Mouse (Mus musculus) neural tube, embryonic 12.5 days (tissue): ENCODE data around the gene Speer4c. TPM values are rescaled to one million over a fixed set of nuclear protein-coding genes. Genes with fewer than 3 reads are reported as not detected.
A peak's percentile ranks its signal among the peaks of the same experiment; 100 is the strongest.
"Not testable (repeated sequence)": the region's sequence is repeated elsewhere in the genome, so short reads cannot be mapped to it uniquely, and the experiment has no call there.

Experiments used
- ATAC-seq: fragments of 200-750 bp; cut with Nextera tagmentation; 2 replicates; pipeline ENCODE4 v1.8.0; 2017; ENCODE audit warnings: low read depth, mild to moderate bottlenecking, moderate TSS enrichment, moderate library complexity; ENCODE audit not compliant: low FRiP score
- H3K27ac ChIP-seq: fragments of 300-500 bp; sonication (generic); 2 replicates; pipeline ENCODE4 v1.5.1; 2016
- H3K27me3 ChIP-seq: fragments of 300-500 bp; sonication (generic); replicated peaks from 2 replicates; pipeline ENCODE4 v1.6.1; 2016; ENCODE audit warnings: mild to moderate bottlenecking
- H3K36me3 ChIP-seq: fragments of 300-500 bp; sonication (generic); 2 replicates; pipeline ENCODE4 v1.6.1; 2016; ENCODE audit warnings: mild to moderate bottlenecking
- H3K4me1 ChIP-seq: fragments of 300-500 bp; sonication (generic); 2 replicates; pipeline ENCODE4 v1.6.1; 2016
- H3K4me2 ChIP-seq: fragments of 300-500 bp; sonication (generic); replicated peaks from 2 replicates; pipeline ENCODE4 v1.6.1; 2016; ENCODE audit warnings: mild to moderate bottlenecking
- H3K4me3 ChIP-seq: fragments of 300-500 bp; sonication (generic); 2 replicates; pipeline ENCODE4 v1.5.1; 2016
- H3K9ac ChIP-seq: fragments of 300-500 bp; sonication (generic); 2 replicates; pipeline ENCODE4 v1.6.1; 2016; ENCODE audit warnings: mild to moderate bottlenecking
- H3K9me3 ChIP-seq: fragments of 300-500 bp; sonication (generic); 2 replicates; pipeline ENCODE4 v1.6.1; 2016; ENCODE audit warnings: mild to moderate bottlenecking
- WGBS: fragments of 180-500 bp; shearing (Covaris S2); methylation state at CpG from one replicate; pipeline ENCODE4 v1.1.7; 2016; 5-methylcytosine and 5-hydroxymethylcytosine counted together
- polyA plus RNA-seq: library from polyadenylated mRNA; unstranded; fragments of >200 nt; fragmentation: Nextera tagmentation; extraction: Ambion mirVana; gene quantifications from 2 replicates; pipeline ENCODE4 v1.2.1, GENCODE M21; 2016

Speer4c gene
- not detected in 2 replicates for polyA plus RNA-seq

DNA sequence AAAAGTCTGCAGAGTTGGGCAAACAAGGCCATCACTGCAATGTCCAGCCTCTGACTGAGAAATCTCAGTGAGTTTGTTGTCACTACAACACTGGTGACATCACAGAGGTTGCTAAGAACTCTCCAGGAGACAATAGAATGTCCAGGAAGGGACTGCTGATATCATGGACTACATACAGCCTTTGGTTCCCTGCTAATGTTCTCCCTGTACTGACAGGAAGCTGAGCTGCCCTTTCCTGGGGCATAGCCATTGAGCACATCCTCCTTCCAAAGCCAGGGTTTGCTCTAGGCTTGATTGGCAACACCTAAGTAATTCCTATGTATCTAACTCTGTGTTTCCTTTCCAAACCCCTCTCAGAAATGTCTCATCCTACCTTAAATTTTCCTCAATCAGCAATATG is at the start of gene Speer4c:
Speer4c (minus strand) TSS at position 101 of the 400 bp plus-strand sequence.
- not testable (repeated sequence) for H3K4me2 ChIP-seq, H3K27ac ChIP-seq, H3K4me3 ChIP-seq, ATAC-seq, H3K27me3 ChIP-seq, H3K9me3 ChIP-seq, H3K9ac ChIP-seq, H3K4me1 ChIP-seq, H3K36me3 ChIP-seq

DNA sequence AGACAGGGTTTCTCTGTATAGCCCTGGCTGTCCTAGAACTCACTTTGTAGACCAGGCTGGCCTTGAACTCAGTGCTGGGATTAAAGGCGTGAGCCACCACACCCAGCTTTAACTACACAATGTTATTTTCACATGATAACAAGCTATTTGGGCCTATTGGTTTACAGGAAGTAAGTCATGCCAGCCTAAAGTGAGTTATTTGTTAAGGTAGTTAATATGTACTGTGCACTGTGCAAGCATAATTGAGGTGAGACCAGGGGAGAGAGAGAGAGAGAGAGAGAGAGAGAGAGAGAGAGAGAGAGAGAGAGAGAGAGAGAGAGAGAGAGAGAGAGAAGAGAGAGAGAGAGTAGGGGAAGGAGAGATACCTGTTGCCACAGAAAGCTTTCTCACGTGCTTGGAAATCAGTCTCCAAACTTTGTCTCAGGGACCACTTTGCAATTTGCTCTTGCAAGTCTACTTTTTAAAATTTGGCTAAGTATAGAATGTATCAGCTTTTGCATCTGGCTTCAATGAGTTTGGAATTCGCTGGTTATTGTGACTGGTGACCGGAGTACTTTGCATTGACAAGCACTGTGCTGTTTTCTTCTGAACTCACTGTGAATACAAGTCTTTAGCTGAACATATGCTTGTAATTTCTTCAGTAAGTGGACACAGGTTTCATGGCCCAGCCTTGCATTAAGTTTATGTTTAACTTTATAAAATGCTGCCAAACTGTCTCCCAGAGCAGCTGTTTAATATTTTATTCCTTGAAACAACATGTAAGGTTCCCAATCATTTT is 33.6 kb upstream of the Speer4c start:
- no peaks in the 10 kb centered on the region for H3K9me3 ChIP-seq
- no peak for ATAC-seq
- no peaks in the 10 kb centered on the region for H3K4me1 ChIP-seq
- no peak overlapping the region for H3K9ac ChIP-seq
- H3K27me3 ChIP-seq = no peaks in the 10 kb centered on the region
- no peaks in the 10 kb centered on the region for H3K36me3 ChIP-seq
- WGBS = 87% methylated on average over 4 of the region's 4 CpGs
- no peak overlapping the region for H3K4me3 ChIP-seq
- no peak overlapping the region for H3K4me2 ChIP-seq
- H3K27ac ChIP-seq = no peak overlapping the region

DNA sequence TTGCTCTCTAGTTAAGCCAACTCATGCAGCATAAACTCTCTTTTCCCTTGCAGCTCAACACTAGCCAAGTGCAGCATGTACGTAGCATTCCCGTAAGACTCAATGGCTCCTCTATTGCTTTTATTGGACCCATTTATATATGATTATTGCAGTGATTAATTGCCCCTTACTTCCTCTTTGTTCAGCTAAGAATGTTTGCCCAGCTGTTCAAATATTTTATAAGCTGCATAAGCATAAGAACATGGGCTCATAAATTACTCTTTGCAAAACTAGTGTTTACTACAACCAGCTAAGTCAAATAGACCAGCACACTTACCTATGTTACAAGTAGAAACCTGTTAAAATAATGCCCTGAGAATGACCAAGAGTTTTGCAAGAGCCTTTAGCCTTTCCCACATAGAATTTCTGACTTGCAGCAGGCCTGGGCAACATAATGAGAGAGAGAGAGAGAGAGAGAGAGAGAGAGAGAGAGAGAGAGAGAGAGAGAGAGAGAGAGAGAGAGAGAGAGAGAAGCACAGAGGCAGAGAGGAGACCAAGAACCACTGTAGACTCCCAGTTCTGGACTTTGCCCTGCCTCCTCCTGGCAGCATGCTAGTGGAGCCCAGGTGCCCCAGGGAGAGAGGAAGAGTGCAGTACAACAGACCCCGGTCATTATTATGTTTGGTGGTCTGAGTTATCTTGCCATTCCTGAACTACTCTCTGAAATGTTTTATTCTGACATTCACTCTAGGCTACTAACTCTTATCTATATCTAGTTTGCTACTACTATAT is 20.2 kb upstream of the Speer4c start:
- Histone ChIP-seq H3K4me2 (no peak overlapping the region), H3K9me3 (no peaks in the 10 kb centered on the region), H3K36me3 (no peaks in the 10 kb centered on the region), H3K9ac (no peak overlapping the region), H3K27ac (no peak overlapping the region), H3K27me3 (no peaks in the 10 kb centered on the region), H3K4me3 (no peak overlapping the region), H3K4me1 (no peaks in the 10 kb centered on the region)
- 73% methylated on average over 3 of the region's 3 CpGs for WGBS
- no peak for ATAC-seq

GRCm38 (mm10) chr5:15702891-15703290 is 11.2 kb downstream of the Speer4c start:
- not testable (repeated sequence) for H3K27ac ChIP-seq, H3K4me2 ChIP-seq, H3K9ac ChIP-seq, H3K4me3 ChIP-seq, H3K4me1 ChIP-seq, ATAC-seq, H3K9me3 ChIP-seq, H3K27me3 ChIP-seq, H3K36me3 ChIP-seq
- 22% methylated on average over 5 of the region's 5 CpGs for WGBS

- not testable (repeated sequence) for ATAC-seq, H3K36me3 ChIP-seq
- 37% methylated on average over 2 of the region's 2 CpGs for WGBS
Observed at GRCm38 (mm10) chr5:15697719-15698118, 16.4 kb downstream of the Speer4c start.

GRCm38 (mm10) chr5:15691849-15692248 is 22.2 kb downstream of the Speer4c start:
- ATAC-seq = not testable (repeated sequence)

More at GRCm38 (mm10) chr5:15697719-15698118, 16.4 kb downstream of the Speer4c start:
- H3K4me3 ChIP-seq, H3K27ac ChIP-seq, H3K4me1 ChIP-seq, H3K9me3 ChIP-seq, H3K4me2 ChIP-seq, H3K9ac ChIP-seq, H3K27me3 ChIP-seq: not testable (repeated sequence)

DNA sequence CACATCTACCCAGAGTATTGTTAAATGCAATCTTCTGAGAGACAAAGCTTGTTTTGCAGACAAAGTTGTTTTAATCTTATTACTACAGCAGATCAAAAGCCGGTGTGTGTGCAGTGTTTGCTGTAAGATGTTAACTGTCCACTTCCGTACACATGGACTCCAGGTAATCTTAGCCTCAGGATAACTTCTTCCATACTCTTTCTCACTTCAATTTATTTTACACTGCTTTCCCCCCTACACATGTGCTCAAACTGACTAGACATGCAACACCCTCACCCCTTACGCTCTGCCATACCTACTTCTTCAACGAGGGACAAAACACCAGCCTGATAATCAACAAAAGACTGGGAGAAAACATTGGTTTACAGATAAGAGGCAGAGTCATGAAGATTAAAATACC is 23.2 kb downstream of the Speer4c start:
- WGBS = 76% methylated on average over 4 of the region's 4 CpGs
- not testable (repeated sequence) for ATAC-seq

More at GRCm38 (mm10) chr5:15691849-15692248, 22.2 kb downstream of the Speer4c start:
- H3K9ac ChIP-seq, H3K36me3 ChIP-seq, H3K27me3 ChIP-seq, H3K4me2 ChIP-seq, H3K4me3 ChIP-seq, H3K27ac ChIP-seq, H3K4me1 ChIP-seq: not testable (repeated sequence)
- peaks cover 28% of the 10 kb centered on the region for H3K9me3 ChIP-seq
- 82% methylated on average over 4 of the region's 4 CpGs for WGBS

GRCm38 (mm10) chr5:15689659-15690213 is 24.3 kb downstream of the Speer4c start:
- H3K4me1 ChIP-seq, H3K27me3 ChIP-seq, H3K27ac ChIP-seq, H3K36me3 ChIP-seq, H3K4me2 ChIP-seq, H3K9ac ChIP-seq, H3K4me3 ChIP-seq: not testable (repeated sequence)
- peak; percentile 80 for ATAC-seq
- WGBS = 78% methylated on average over 6 of the region's 6 CpGs
- H3K9me3 ChIP-seq = peaks cover 30% of the 10 kb centered on the region

More for the DNA sequence above, 23.2 kb downstream of the Speer4c start:
- H3K36me3 ChIP-seq, H3K4me1 ChIP-seq, H3K9ac ChIP-seq, H3K4me3 ChIP-seq, H3K4me2 ChIP-seq, H3K27me3 ChIP-seq, H3K27ac ChIP-seq: not testable (repeated sequence)
- peaks cover 28% of the 10 kb centered on the region for H3K9me3 ChIP-seq

DNA sequence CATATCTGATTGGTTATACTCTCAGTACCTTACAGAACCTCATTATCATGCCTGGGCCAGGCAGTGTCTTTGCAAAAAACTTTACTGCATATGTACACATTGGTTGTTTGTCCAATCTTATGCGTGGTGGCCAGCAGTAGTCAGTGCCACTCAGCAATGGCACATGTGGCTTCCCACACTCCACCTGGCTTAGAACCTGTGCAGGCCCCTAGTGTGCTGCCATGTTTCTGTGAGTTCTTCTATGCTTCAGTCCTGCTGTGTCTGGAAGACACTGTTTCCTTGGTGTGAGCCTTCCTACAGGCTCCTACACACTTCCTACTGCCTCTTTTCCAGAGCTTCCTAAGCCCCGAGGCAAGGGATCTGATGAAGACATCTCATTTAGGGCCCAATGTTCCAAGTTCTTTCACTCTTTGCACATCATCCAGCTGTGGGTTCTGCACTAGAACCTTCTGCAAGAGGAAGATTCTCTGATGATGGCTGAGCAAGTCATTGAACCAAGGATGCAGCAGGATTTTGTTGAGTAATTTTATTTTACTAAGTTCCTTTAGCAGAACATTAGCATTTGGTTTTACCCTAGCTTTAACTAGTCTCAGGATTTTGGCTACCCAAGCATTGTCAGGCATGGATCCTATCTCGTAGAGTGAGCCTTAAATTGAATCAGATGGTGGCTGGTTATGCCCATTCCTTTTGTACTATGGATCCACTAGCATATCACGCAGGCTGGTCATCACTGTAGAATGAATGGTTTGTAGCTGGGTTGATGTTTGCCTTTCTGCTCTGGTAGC is 25.0 kb downstream of the Speer4c start:
- H3K4me1 ChIP-seq, H3K27ac ChIP-seq, H3K27me3 ChIP-seq, H3K9ac ChIP-seq, H3K36me3 ChIP-seq, H3K4me2 ChIP-seq, H3K4me3 ChIP-seq: not testable (repeated sequence)
- 68% methylated on average over 4 of the region's 4 CpGs for WGBS
- peaks cover 31% of the 10 kb centered on the region for H3K9me3 ChIP-seq
- ATAC-seq = peak; percentile 86

GRCm38 (mm10) chr5:15681301-15682035 is 32.6 kb downstream of the Speer4c start:
- not testable (repeated sequence) for H3K27me3 ChIP-seq, H3K4me3 ChIP-seq, H3K27ac ChIP-seq, H3K4me1 ChIP-seq, H3K36me3 ChIP-seq, H3K4me2 ChIP-seq, H3K9ac ChIP-seq
- 83% methylated on average over 8 of the region's 10 CpGs for WGBS
- H3K9me3 ChIP-seq = peaks cover 15% of the 10 kb centered on the region
- ATAC-seq = peak; percentile 80
